Mouse (Mus musculus) thymus, postnatal 36 days (tissue): ENCODE data around the gene Tgif1.

ENCODE experiments used
- DNase-seq, 2 experiments: peaks; one replicate each; pipeline ENCODE4 v3.0.0; 2022; ENCODE audit warnings: mixed read lengths in 2 of 2

Gene Tgif1

DNA sequence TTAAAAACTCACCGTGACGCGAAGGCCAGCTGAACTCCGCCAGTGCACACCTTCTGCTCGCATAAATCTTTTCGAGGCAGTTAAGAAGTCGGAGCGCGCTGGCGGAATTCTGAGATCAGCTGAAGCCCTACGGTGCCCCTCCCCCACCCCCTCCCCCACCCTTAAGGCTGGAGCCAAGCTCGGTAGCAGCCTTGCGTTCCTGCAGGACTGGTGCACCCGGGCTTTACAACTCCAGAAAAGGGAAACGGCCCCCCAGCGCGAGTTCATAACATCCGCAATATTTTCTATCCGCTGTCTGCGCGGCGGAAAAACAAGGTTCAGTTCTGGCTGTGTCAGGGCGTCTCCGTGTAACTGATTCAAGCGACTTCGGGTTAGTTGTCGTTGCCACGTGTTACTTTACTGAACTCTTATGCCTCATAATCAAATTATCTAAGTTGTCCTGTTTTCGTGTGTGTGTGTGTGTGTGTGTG, at the start of gene Tgif1:
Tgif1 (minus strand) TSS at position 111 of the 470 bp plus-strand sequence.
- DNase-seq: peak; percentile 54 to 55

DNA sequence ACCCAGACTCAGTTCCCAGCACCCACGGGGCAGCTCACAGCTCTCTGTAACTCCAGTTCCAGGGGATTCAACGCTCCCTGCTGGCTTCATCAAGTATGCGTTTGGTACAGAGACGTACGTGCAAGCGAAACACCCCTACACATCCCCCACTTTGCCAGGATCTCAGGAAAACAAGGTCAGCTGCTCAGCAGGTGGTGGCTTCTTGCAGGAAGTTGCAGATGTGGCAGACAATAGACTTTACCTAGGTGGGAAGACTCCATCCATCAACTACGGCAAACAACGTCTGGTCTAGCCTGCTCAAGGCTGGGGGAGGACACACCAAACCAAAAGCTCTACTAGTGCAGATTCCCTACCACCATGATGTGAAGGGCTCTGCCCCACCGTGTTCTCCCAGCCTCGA, 47.3 kb upstream of the Tgif1 start:
- no peak for DNase-seq

DNA sequence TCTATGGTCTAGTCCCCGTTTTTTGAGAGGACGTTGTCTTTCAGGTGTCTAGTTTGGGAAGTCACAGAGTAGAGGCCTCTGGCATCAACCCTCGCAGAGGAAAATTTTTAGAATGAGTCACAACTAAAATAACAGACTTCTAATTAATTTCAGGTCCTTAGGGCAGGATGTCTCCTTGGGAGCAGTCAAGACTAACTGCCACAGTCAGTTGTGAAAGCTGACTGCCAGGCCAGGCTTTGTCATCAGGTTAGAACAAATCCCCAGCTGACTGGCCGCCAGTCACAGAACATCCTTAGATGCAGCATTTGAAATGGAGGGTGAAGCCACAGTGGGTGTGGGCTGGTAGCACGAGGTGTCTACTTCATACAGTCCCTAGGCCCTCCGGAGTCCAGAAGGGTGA, 46.3 kb upstream of the Tgif1 start:
- no peak for DNase-seq

DNA sequence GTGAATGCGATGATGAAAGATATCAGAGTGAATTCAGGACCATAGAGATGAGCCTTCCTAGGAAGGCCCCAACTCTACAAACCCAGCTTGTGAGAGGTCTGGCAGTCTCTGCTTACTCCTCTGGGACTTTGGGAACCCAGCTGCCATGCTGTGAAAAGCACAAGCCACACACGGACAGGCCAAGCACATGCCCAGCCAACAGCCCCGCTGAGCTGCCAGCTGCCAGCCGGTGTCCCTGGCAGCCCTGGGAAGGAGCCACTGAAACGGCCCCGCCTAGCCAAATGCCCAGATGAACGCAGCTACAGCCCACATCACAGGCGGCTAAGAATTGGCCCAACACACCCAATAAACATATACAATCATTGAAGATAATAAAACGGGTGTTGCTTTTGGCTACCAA, 41.5 kb upstream of the Tgif1 start:
- DNase-seq: no peak

DNA sequence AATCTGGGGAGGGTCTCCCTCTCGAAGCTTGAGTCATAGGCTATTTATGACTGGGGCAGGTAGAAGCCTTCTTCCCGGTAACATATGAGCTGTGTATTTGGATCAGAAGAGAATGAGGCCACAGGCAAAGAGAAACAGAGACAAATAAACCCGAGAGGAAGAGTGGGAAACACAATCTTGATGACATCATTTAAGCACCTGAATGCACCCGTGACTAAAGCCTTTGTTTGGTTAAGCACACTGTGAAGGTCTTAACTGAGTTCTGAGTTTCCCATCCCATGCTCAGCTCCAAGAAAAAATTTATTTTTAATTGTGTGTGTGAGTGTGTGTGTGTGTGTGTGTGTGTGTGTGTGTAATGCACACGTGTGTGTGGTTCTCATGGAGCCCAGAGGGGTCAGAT, 39.8 kb upstream of the Tgif1 start:
- no peak for DNase-seq

DNA sequence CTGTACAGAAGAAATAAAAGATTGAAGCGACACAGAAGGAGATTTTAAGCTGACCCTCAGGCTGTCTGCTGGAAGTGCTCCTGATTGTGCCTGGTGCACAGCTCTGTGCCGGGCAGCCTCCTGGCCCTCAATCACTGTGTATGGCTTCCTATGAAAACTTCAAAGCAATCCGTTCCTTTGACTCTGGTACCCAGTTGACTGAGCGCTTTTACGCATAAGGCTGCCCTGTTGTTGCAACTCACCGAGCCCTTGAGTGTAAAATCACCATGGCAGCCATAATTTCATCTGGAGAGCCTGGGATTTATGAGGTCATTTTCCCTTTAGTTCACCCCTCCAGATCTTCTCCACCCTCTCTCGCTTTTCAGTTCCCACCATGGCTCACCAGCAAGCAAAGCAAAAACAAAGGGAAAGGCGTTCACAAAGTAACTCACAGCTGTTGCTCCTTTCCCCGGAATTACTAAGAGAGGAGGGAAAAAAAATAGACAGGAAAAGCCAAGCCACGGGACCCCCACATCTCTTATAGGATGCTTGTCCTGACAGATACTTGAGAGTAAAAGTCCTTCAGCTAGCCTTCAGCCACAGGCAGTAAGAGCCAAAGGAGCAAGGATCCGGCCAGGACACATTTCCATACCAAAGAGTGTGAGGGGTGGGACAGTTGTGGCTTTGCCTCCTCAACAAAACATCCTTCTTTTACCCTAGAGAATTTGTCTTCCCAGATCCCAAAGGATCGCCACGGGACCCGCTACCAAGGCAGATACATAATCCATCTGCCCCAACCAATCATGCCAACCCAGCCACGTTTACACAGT, 39.1 kb upstream of the Tgif1 start:
- no peak for DNase-seq

DNA sequence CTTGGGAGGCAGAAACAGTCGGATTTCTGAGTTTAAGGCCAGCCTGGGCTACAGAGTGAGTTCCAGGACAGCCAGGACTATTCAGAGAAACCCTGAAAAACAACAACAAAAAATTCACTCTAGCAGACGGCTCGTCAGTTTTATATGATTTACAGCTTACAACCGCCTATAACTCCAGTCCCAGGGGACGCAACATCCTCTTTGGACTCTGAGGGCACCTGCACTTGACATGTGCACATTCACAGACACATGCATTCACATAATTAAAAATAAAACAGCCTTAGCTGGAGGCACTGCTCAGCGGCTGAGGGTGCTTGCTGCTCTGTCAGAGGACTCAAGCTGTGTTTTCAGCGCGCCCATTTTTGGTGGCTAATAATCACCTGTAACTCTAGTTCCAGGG, 37.2 kb upstream of the Tgif1 start:
- DNase-seq: no peak

DNA sequence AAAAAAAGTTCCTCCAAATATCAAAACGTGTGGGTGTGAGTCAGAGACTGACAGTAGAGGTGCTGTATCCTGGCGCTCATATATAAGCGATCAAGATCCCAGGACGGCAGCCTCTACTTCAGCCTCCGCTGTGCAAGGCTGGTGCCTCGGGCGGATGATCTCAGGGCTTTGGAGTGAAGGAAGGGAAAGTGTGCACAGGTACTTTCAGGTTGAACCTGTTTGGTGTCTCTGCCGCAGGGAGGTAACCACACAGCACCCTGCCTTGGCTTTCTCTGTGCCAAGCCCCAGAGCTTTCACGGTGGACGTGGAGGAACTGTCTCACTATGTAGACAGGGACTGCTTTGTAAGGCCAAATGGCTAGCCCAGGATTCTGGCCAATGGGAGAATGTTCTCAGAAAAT, 35.3 kb upstream of the Tgif1 start:
- no peak for DNase-seq

DNA sequence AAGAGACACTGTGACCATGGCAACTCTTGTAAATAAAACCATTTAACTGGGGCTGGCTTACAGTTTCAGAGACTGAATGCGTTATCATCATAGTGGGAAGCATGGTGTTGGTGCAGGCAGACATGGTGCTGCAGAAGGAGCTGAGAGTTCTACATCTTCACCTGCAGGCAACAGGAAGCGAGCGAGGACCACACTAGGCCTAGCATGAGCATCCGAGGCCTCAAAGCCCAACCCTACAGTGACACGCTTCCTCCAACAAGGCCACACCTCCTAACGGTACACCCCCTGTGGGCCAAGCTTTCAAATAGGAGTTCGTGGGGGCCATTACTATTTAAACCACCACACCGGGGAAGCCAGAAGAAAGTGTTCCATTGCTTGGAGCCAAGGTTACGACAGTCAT, 34.5 kb upstream of the Tgif1 start:
- no peak for DNase-seq

DNA sequence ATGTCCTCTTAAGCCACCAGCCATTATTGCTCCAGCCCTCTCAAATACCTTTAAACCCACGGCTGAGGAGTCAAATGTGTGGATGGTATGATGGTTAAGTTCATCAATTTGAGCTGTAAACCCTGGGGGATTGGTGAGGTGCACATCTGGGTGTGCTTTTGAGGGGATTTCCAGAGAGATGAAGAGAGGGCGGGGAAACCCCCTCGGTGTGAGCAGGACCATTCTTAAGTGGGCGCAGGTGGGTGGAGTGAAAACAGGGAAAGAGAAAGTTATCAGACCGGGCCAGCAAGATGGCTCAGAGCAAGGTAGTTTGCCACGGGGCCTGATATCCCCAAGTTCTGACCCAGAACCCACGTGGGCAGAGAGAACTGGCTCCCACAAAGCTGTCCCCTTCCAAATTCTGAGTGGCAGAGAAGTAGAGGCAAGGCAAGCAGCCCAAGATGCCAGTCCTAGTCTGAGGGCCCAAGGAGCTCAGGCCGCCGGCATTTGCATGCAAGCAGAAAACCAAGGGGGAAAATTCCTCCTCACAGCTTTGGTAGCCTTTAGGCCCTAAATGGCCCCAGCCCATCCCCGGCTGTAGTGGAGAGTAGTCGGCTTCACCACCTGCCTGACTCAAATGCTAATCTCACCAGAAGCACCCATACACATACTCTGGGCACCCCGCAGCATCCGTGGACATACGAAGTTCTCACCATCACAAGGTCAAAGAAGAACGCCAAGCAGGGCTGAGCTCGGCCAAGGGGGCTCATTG, 33.5 kb upstream of the Tgif1 start:
- DNase-seq: no peak

DNA sequence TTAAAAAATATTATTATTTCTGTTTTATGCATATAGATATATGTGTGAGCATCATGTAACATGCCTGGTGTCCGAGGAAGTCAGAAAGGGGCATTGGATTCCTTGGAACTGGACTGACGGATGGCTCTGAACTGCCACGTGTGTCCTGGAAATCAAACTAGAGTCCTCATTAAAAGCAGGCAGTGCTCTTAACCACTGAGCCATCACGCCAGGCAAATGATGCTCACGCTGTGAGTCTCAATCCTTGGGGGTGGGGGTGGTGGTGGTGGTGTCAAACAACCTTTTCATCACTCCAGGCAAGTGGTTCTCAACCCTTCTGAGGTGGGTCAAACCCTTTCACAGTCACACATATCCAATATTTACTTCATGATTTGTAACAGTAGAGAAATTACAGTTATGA, 32.5 kb upstream of the Tgif1 start:
- no peak for DNase-seq

DNA sequence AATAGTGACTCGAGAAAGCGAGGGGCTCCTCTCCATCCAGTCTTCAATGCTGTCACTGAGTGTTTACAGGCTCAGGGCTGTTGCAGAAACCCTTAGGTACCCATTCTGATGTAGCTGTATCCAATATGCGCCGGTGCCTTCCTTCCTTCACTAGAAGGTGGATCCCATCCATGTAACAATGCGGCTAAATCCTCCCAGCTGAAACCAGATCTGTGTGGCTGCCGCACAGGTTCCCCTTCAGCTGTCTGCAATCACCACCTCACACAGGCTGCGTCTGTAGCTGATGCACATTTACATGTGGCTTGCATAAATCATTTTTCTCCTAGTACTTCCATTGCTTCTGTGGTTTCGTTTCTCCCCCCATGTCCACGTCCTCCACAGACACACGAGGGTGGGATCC, 28.6 kb upstream of the Tgif1 start:
- DNase-seq: no peak

DNA sequence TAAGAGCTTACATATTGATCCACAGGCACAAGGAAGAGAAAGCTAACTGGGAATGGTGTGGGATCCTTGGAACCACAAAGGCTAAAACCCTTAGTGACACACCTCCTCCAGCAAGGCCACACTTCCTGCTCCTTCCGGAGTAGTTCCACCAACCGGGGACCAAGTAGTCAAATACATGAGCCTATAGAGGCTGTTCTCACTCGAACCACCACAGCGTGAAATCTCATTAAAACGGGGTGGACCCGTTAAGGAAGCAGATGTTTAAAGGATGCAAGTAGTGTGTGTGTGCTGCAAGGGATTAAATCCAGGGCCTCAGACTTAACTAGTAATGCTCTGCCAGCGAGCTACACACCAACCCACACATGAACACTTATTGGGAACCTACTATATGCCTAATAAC, 27.8 kb upstream of the Tgif1 start:
- DNase-seq: no peak

DNA sequence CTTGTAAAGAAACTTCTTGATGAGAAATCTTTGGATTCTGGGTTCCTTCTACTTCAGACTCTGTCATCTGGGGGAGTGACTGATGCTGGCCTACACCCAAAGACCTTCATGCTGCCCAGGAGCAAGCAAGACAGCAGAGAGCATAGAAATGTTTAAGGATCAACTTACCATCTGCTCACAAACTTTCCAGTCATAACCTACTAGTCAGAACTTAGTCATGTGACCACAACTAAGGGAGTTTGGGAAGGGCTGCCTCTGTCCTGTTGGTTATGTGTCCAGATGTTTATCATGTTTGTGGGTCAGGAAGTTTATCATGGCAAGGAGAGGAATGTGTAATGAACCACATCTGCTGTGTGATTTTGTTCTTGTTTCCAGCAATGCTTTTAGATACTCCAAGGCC, 24.9 kb upstream of the Tgif1 start:
- DNase-seq: no peak

DNA sequence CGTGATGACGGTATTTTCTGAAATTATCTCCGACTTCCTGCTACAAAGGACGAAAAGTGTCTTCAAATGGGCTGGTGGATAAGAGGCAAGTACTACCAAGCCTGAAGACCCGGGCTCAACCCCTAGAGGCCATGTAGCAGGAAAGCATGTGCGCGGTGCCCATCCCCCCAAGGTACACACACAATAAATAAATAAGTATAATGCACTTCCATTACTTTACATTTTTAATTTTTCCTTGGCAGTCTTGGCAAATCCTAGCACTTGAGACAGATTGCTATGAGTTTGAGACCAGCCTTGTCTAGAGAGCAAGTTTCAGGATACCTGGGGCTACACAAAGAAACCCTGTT, 20.4 kb upstream of the Tgif1 start:
- DNase-seq: no peak

DNA sequence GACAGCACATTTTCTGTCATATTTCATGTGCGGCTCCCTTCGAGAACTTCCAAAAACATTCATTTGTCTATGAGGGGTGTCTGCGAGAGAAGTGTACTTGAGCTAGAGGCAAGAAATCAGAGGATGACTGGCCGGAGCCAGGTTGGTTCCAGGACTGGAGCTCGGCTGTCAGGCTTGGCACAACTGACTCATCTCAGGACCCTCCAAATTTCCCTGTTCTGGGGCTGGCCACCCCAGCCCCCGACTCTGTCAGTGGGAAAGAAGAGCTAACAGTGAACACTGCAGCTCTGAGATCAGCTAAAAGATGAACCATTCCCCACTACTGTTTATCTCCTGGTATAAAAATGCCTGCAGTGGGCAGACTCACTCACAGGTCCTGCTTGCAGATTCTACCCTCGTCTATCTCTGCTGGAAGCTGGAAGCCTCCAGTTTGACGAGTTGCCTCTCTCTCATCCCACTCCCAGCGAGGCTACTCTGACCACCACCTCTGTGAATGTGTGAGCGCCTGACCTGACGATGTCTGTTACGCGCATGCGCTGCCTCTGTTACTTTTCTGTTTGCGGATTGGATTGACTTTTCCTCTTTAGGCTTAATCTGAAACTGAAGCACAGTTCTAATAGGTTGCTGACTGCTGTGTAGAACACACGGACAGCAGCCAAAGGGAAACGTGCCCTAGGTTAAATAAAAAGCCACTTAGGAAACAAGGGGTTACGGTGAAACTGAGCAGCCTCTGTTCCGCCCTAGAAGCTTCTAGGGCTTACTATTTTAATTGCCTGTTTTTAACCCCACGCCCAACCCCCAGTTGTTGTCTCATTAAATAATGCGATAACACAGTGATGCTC, 19.8 kb upstream of the Tgif1 start:
- DNase-seq: no peak

DNA sequence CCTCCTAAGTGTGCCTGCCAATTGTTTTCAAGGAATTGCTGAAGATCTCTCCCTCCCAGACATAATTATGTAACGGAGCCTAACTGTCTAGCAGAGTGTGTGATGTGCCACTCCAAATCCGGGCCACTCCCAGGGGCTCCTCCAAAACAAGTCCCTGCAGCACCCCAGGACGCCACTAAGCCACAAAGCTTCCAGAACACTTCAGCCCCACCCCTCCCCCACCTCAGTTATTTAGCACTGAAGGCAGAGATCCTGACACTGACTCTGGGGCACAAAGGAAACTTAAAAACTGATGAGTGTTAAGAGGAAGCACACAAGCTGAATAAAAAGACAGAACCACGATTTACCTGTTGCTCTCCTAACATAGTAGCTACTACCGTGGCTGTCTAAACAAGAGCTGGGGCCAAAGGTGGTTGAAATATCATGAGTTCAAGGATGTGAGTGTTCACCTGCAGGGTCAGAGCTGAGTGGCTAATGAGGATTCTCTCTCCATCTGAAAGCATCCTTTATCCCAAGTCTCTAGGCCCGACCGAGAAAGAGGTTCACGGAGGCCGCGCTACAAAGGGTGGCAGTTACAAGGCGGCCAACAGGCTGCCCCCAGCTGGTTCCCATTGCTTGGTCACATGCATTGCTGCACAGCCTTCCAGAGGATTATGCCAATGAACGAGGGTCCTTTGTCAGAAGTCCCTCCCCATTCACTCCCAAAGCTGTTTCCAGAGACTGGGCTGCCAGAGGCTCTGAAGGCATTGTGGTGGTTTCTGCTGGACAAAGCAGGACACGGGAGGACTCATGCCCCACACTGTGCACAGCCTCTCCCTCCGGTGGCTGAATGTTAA, 19.0 kb upstream of the Tgif1 start:
- no peak for DNase-seq

DNA sequence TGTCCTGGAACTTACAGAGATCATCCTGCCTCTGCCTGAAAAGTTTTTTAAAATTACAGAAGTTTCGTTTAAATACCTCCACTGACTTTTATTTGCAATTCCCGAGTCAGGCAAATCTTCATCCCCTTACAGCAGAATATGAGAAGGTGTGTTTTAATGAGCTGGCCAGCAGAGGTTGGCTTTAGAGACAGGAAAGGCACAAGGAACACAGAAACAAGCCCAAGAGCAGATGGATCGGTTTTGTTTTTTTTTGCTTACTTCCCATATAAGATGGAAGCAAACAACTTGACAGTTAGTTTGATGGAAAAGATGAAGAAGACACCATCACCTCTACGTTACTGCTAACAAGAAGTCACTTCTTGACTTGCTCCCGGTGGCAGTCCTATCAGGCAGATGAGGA, 18.3 kb upstream of the Tgif1 start:
- no peak for DNase-seq

DNA sequence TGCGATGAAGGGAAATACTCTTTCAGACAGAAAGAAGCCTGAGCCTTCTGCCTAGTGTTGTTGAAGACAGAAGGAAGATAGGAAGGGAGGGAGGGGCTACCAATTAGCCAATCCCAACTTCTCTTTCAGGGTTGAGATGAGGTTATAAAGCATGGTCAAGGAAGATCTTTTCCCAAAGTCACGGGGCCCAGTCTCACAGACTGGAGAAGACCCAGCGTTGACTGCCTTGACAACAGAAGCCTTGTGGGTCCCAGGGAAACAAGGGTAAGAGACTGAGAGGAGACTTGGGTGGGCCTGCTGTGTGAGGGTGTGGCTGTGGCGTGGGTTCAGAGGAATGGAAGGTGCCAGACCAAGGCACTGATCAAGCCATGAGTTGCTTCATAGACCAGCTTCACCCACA, 17.2 kb upstream of the Tgif1 start:
- DNase-seq: no peak

DNA sequence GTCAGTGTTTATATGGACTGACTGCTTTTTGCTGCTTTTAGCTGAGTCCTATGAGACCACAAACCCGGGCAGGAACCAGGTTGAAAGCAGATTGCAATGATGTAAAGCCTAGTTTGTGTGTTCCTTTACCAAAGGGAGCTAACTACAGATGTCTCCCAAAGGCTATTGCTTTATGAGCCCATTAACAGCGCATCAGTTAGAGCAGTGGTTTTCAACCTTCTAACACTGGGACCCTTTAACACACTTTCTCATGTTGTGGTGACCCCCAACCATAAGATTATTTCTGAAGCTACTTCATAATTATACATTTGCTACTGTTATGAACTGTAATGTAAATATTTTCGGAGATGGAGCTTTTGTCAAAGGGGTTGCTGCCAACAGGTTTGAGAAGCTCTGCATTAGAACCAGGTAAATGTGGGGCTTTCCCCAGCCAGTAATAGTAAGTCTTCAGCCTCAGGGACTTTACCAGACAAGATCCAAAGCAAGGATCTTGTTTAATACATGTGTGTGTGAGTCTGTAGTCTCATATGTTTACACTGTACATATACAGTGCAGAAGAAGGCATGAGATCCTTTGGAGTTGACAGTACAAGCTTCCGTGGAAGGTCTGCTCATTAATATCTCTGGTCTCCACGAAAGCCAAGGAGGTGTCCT, 15.4 kb upstream of the Tgif1 start:
- no peak for DNase-seq

DNA sequence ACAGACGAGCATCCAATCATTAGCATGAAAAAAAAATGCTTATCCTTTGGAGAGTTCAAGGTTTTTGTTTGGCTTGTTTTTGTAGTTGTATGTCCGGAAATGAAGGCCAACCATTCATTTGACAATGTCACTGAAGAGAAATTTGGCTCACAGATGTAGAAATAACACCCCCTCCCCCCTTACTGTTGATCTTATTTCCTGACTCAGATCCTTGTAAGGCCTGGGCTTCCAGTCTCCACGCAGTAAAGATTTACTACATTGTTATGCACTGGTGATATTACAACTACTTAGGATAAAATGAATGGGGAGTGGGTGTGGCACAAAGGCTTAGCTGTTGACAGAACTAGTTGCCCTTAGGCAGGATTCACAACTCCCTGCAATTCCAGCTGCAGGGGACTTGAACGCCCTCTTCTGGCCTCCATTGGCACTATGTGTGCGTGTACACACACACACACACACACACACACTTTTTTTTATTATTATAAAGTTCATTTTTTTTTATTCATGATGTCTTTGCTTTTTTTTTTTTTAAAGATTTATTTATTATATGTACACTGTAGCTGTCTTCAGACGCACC, 13.3 kb upstream of the Tgif1 start:
- DNase-seq: no peak

DNA sequence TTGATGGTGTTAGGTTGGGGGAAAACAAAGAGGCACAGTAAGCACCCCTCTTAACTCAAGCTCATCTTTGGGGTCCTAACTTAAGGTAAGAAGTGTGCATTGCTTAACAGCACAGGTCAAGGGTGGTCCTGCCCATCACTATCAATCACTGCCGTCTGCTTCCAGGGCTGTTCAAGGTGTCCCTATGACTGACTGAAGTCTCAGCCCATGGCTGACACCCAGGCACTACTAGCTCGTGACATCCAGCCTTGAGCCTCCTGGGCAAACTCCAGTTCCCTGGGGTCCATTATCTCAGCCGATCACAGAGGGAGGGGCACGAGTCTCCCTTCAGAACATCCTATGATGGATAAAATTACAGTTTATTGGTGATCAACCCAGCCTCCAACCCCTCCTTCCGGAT, 12.7 kb upstream of the Tgif1 start:
- DNase-seq: no peak
